Mouse (Mus musculus) B cell, adult 2 months (primary cell): ENCODE measurements around the gene Tmem252.
A peak's percentile ranks its signal among the peaks of the same experiment; 100 is the strongest.
"Not testable (repeated sequence)": the region's sequence is repeated elsewhere in the genome, so short reads cannot be mapped to it uniquely, and the experiment has no call there.

ENCODE experiments used
- DNase-seq, 2 experiments: peaks; one replicate each; pipeline ENCODE4 v3.0.0; 2022

Gene Tmem252

GRCm38 (mm10) chr19:24683016-24683720 lies 9.4 kb downstream of the Tmem252 start:
- DNase-seq = no peak

- DNase-seq = no peak
These were observed 12.6 kb downstream of the Tmem252 start for GRCm38 (mm10) chr19:24686411-24686810.

DNA sequence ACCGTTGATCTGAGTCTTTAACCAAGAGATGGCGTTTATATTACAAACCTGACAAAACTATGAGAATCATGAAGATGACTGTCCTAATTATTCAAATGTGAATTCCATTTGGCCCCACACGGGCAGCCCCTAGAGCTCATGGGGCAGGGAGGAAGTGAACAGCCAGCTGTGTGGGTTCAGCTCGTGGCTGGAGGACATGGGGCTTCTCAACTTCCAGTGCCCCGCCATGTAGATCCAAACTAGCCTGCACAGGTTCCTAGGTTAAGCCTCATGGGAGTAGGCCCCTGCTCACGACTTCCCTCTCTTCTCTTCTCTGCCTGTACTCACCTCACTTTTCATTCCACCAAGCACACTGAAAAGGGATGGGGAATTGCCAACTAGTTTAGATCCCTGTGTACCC lies 14.5 kb downstream of the Tmem252 start:
- DNase-seq = no peak

- no peak for DNase-seq
These were observed 15.7 kb downstream of the Tmem252 start for GRCm38 (mm10) chr19:24689531-24689930.

- no peak for DNase-seq
These were observed 18.9 kb downstream of the Tmem252 start for GRCm38 (mm10) chr19:24692691-24693090.

- DNase-seq = no peak
These were observed 24.1 kb downstream of the Tmem252 start for GRCm38 (mm10) chr19:24697946-24698345.

DNA sequence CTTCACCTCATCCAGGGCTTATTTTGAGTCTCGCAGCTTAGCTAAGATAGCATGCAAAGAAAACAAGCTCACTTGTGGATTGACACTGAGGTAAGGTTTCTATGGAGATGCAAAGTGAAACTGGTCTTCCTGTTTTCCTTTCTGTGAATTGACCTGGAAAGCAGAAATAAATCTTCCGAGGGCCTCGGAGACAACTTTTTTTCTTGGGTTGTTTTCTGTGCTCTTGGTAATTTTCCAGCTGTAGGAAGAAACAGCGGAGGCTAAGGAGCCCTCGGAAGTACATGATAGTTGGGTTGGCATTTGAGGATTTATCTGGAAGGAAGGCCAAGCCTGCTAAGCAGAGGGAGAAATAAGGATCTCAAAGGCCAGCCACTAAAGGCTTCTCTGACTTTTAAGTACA lies 24.8 kb downstream of the Tmem252 start:
- DNase-seq = no peak

GRCm38 (mm10) chr19:24699196-24699595 lies 25.4 kb downstream of the Tmem252 start:
- no peak for DNase-seq

DNA sequence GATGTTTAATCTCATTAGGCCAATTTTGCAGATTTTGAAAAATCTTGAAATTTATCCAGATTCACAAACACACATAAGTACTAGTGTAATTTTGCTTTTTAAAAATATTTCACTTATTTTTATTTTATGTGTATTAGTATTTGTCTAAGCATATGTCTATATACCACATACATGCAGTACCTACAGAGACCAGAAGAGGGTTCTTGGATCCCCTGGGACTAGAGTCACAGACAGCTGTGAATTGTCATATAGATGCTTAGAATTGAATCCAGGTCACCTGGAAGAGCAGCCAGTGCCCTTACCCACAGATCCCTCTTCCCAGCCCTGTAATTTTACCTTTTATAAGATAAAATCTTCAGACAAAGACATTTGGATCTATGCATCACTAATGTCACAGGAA lies 26.1 kb downstream of the Tmem252 start:
- DNase-seq = peak; percentile 55 to 65

DNA sequence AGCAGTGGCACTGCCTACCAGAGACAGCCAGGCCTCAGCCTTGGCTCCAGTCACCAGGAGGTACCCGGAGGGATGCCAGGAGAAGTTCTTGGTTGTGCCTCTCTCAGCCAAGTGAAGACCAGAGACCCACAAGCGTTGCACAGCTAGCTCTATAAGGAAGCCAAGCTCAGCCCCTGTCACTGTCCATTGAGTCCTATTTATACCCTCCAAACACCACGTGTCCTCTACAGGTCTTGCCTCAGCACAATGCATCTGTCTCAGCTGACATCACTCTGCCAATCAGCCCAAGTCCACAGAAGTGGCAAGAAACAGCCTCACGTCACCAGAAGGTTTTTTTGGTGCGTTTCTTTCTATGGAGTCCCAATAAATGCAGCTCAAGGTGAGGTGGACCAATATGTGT lies 26.9 kb downstream of the Tmem252 start:
- no peak for DNase-seq

DNA sequence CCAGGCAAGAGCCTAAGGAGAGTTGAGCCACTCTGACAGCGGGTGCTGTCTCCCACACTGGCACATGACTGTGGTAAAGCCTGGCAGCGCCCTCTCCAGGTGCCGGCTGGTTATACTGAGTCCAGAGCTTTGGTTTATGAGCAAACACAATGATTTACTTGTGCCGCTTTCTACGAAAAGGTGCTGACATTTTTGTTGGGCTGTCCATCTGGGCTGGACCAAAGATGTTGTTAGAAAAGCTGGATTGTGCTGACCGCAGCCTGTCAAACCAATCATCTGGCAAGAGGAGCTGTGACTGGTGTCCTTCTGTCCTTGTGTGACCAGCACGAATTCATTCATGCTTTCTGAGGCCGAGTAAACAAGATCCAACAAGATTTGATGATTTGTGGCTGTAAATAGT lies 27.9 kb downstream of the Tmem252 start:
- DNase-seq = peak; percentile 14 to 27

DNA sequence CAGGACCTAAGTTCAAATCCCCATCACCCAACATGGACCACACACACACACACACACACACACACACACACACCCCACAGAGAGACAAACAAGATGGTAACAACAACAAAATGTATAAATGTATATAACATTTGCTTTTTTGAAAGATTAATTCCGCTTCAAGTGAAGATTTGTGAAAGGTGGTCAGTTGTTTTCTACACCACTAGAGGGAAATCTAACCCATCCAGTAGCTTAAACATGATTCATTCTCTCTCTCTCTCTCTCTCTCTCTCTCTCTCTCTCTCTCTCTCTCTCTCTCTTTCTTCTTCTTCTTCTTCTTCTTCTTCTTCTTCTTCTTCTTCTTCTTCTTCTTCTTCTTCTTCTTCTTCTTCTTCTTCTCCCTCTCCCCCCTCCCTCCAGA lies 29.4 kb downstream of the Tmem252 start:
- DNase-seq = not testable (repeated sequence)

GRCm38 (mm10) chr19:24703680-24704079 lies 29.9 kb downstream of the Tmem252 start:
- no peak for DNase-seq

DNA sequence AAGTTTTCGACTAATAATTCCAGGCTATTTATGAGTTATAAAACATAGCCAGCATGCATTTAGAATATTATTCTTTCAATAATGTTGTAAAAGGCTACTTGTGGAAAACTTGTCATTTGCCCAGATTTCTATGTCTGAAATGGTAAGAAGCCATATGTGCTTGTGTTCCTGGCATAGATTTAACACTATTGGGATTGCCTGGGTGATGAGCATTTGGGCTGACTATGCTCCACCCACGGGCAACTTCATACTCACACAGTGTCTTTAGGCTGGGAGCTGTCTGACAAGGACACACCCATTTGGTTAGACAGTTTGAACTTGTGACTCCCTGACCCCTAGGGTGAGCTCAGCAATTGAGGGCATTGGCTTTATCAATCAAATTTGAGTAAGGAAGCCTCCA lies 30.5 kb downstream of the Tmem252 start:
- DNase-seq = no peak

DNA sequence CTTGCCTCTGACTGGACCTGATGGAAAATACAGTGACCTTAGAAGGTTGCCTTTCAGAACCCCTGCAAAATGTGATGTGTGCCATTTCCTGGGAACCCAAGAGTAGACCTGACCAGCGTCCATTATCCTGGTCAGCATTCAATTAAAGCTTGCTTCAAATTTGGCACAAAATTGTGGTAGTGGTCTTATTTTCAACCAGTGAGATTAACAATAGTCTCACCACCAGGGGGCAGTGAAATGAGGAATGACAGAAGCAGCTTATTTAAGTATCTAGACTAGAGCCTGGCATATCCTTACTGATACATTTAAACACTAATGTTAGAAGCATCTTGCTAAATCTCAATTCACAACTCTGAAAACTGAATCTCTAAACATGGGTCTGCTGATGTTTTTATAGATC lies 31.6 kb downstream of the Tmem252 start:
- peak; percentile 52 to 54 for DNase-seq

DNA sequence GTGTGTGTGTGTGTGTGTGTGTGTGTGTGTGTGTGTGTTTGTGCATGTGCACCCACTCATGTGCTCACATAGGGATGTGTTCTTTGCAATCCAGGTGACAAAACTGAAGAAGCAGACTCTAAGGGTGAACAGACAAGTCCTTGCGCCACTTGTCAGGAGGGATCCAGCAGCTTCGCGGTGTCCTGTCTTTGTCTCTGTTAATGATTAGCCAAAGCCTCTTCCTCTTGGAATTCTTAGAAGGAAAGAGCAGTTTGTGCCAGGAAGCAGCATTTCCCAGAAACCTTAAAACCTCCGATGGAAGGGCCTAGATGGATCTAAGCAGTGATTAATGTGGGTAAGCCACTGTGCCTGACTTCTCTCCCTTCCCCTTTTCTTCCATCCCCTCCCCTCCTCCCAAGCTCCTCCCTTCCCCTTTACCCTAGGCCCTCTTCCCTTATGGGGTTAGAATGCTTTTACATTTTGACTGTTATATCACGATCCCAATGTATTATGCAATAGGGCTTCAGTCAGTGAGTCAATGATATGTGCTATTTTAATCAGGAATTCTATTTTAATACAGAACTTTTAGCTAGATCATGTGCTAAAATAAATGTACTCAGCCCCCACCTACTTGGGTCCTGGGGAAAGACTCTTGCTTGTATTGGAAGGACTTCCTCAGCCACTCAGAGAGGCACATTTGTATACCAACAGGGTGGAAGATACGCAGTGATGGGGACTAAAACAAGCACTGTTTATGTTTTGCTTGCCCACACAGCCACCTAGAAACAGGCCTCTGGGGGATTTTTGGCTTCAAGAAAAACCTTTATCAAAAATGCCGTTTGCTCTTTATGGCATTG lies 33.5 kb downstream of the Tmem252 start:
- no peak for DNase-seq

DNA sequence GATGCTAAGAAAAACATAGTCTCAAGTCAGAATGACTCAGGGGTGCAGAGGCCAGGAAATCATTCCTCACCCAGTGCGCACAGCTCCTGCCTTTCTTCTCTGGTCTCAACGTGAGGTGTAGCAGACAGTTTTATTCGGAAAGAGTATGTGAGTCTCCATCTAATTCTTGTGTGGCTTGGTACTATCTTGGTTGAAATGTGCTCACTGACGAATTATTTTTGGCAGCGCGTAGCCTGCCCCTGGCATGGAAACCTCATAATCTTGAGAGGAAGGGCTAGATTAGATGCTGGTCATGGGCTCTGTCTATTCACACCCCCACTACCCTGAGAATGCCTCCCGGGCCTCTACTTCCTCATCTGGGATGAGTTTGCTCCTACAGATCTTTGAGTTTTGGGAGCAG lies 34.2 kb downstream of the Tmem252 start:
- no peak for DNase-seq

DNA sequence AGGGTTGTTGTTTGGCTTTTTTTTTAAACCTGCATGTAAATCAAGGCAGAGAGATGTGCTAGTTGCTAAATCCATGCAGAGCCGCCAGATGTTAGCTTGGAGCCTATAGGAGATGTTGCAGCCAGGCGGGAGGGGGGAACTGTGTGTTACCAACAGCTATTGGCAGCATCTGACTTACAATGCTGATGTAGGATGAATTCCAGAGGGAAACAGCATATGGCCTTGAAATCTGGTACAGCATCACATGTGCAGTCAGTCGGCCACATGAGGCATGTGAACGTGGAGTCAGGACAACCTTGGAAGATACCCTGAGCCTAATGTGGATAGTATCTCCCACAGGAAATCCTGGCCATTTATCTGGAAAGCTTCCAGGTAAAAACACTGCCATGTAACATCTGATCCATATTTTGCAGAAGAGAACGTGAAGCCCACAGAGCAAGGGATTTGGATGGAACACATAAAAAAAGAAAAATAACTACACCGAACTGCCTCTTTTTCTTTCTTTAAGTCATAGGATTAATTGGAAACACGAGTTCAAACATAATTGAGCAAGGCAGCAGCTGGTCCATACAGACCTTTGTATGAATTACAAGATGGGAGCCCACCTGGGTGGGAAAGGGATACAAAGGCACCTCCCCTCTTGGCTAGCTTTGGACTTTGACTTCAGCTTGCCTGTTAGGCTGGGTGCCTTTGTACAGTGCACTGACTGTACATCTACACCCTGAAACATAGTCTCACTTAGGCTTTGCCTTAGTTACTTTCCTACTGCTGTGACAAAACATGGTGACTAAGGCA lies 42.7 kb downstream of the Tmem252 start:
- DNase-seq = no peak

GRCm38 (mm10) chr19:24718021-24718420 lies 44.2 kb downstream of the Tmem252 start:
- DNase-seq = no peak

DNA sequence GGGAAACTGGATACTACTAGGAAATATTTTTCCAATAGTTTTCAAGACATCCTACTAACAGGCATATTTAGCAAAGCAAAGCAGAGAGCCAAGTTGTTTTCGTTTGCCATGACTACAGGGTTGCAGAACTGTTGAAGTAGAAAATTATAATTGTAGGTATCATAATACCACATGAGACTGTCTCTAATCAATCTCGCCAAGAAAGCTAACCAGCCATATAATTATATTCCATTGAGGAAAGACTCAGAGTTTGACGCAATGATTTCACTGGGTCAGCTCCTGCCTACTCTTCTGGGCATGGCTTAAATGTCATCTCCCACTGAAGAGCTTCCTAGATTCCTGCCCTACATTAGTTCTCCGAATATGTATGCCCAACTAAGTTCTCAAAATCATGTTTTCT lies 45.7 kb downstream of the Tmem252 start:
- no peak for DNase-seq

DNA sequence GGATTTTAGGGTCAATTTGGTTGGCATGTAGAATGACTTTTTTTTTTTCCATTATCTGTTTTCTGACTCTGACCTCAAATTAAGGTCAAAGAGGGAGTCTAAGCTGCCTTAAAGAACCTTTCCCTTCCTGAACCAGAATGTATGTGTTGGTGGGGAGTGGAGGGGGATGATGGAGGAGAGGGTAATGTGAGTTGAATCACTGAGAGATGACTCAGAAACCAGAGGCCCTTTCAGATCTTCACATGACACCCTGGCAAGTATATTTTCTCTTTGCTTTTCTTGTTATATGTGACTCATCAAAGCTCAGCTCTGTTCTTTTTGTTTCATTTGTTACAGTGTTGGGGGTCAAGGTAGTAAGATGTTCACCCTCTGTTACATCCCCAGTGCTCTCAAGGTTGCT lies 46.6 kb downstream of the Tmem252 start:
- DNase-seq = no peak

DNA sequence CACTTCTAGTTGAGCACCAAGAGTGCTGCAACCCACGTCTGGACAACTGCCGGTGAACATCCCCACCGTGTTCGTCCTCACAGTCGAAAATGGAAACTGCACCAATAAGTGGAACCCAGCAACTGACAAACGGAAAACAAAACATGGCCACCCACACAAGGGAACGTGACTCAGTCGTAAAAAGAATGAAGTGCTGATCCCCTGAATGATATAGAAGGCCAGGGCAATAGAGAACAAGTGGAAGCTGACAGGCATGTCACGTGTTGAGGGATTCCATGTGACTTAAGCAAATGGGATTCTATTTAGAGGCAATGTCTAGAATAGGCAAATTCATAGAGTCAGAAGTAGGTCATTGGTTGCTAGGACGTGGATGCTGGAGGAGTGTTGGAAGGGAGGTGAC lies 50.6 kb downstream of the Tmem252 start:
- no peak for DNase-seq

- no peak for DNase-seq
These were observed 56.9 kb downstream of the Tmem252 start for GRCm38 (mm10) chr19:24730661-24731060.
